Mouse (Mus musculus): ENCODE data around the gene Arhgap11a. TPM values are rescaled to one million over a fixed set of nuclear protein-coding genes. Genes with fewer than 3 reads are reported as not detected.

Arhgap11a gene
- polyA plus RNA-seq (2015; fragmentation: Nextera tagmentation; extraction: Ambion mirVana) = 7.9 and 12.1 TPM in 2 replicates

DNA sequence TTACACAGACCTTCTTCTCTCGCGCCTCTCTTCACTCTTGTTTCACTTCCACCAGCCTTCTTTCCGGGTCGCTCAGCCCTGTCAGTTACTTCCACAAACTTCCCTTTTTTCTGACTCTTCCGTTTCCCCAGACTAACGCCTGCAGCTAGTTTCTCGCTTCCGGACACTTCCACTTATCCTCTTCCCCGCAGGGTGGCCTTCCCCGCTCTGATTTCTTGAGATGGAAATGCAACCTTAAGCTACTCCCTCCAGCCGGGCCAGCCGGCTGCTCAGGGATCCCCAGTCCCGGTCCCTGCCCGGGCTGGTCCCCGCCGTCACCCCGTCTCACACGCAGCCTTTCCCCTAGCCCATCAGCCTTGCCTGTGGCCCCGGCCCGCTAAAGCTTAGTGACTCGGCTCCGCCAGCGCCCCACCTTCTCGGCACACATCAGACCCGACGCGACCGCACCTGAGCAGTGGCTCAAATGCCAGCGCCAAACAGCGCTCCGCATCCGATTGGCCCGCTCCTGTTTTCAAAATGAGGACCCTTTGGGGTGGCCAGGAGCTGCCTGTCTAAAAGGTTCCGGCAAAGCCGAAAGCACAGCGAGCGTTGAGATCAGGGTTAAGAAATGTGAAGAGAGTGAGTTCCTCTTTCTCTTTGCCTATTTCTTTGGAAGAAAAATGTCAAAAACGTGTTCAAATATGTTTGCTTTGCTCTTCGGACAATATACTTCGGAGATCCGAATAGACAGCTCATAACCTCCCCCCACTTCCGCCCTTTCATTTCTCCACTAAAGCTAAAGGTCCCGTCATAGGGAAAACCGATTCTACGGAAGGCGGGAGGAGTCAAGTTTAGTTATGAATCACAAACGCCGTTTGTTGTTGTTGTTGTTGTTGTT lies at the start of gene Arhgap11a:
TSS of gene Arhgap11a (minus strand) at position 417 of the 877 bp plus-strand sequence.
- peak; percentile 97 for ATAC-seq (ENCODE audit: low read depth)
- Histone ChIP-seq H3K4me2 (peak within 1 kb of the TSS; percentile 95), H3K4me3 (peak within 1 kb of the TSS; percentile 70), H3K9ac (peak within 1 kb of the TSS; percentile 70), H3K27me3 (0 out of 2 replicates have a peak, but pooled peaks cover 3% of the 10 kb centered on the region), H3K27ac (replicated peaks) (peak within 1 kb of the TSS; percentile 88), H3K36me3 (no peaks in the 10 kb centered on the region), H3K9me3 (no peaks in the 10 kb centered on the region), H3K4me1 (replicated peaks) (peaks cover 32% of the 10 kb centered on the region)
- WGBS = under 1% methylated on average over 48 of the region's 48 CpGs

DNA sequence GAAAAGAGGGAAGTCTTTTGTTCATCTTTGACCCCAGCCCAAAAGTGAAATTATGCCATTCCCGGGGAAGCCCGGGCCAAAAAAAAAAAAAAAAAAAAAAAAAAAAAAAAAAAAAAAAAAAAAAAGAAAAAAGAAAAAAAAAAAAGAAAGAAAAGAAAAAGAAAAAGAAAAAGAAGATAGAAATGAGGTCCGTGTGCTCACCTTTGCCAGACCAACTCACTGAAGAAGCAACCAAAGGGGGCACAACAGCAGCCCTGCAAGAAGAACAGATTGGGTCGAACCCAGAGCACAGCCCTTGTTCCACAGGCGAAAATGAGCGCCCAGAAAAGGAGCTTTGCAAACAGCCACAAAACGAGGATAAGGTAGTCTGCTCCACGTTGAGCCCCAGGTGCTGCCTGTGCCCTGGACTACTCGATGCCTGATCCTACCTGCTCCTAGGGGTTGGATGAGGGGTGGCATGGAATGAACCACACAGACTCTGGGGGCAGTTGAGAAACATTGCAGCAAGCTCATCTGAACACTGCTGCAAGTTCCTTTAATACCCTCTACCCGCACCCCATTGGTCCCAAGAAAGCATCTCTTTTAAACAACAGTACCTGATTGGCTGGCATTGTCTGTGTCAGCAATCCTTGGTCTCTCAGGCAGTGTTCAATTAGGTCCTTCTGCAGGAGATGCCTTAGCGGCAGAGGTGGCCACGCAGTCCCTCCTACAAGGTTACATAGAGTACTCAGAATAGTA lies 45.1 kb upstream of the Arhgap11a start:
- H3K36me3 ChIP-seq = no peaks in the 10 kb centered on the region
- H3K27ac ChIP-seq (replicated peaks) = no peak overlapping the region
- H3K9ac ChIP-seq = no peak overlapping the region
- H3K9me3 ChIP-seq = no peaks in the 10 kb centered on the region
- H3K4me2 ChIP-seq = no peak overlapping the region
- no peaks in the 10 kb centered on the region for H3K27me3 ChIP-seq
- H3K4me1 ChIP-seq (replicated peaks) = no peaks in the 10 kb centered on the region
- 85% methylated on average over 10 of the region's 12 CpGs for WGBS
- no peak for ATAC-seq (ENCODE audit: low read depth)
- H3K4me3 ChIP-seq = no peak overlapping the region

DNA sequence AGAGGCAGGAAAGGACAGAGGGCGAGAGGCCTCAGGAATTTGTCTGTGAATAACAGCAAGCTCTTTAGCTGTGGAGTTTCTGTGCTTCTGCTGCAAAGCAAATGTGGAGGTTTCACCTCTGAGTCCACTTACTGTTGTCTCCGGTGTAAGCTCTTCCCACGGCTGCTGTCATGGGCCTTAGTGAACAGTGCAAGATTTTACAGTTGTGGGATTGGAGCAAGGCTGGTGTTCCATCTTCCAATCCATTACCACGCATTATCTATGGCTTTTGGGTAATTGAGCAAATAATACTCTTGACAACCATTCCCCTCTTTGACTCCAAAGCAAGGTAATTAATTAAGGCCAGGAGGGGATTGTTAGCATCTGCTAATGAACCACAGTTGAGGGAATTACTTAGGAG lies 38.7 kb upstream of the Arhgap11a start:
- WGBS = 38% methylated on average over 4 of the region's 4 CpGs
- H3K27ac ChIP-seq (replicated peaks) = no peak overlapping the region
- peak; percentile 50; the same call in 1 of the 2 replicates for ATAC-seq (ENCODE audit: low read depth)

DNA sequence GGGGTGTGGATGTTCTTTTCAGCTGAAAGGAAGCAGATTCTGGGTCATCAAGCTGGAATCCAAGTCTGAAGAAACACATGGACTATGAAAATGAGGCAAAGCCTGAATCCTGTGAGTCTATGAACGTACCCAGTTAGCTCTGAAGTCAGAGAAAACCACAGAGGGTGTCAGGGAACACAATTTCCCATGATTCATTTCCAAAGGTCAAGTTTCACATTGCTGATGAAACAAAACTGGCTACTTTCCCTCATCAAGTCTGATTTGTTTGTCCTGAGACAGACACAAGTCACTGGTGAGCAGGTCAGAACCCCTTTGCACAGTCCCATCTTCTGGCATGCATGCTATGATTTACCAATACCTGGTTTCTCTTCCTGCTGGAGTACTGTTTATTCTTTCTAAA lies 37.6 kb upstream of the Arhgap11a start:
- H3K27me3 ChIP-seq = no peaks in the 10 kb centered on the region
- H3K4me3 ChIP-seq = no peak overlapping the region
- no peaks in the 10 kb centered on the region for H3K36me3 ChIP-seq
- no peaks in the 10 kb centered on the region for H3K9me3 ChIP-seq
- H3K9ac ChIP-seq = no peak overlapping the region
- no peak overlapping the region for H3K4me2 ChIP-seq
- H3K4me1 ChIP-seq (replicated peaks) = peaks cover 8% of the 10 kb centered on the region; the same call in 1 of the 2 replicates
- no peak for ATAC-seq (ENCODE audit: low read depth)
- H3K27ac ChIP-seq (replicated peaks) = no peak overlapping the region
- WGBS = 64% methylated on average over 1 of the region's 1 CpGs

More for the DNA sequence above, 38.7 kb upstream of the Arhgap11a start:
- no peak overlapping the region for H3K4me3 ChIP-seq
- H3K27me3 ChIP-seq = no peaks in the 10 kb centered on the region
- H3K9me3 ChIP-seq = no peaks in the 10 kb centered on the region
- H3K4me1 ChIP-seq (replicated peaks) = peaks cover 8% of the 10 kb centered on the region; the same call in 1 of the 2 replicates
- H3K36me3 ChIP-seq = no peaks in the 10 kb centered on the region
- H3K9ac ChIP-seq = no peak overlapping the region
- no peak overlapping the region for H3K4me2 ChIP-seq

DNA sequence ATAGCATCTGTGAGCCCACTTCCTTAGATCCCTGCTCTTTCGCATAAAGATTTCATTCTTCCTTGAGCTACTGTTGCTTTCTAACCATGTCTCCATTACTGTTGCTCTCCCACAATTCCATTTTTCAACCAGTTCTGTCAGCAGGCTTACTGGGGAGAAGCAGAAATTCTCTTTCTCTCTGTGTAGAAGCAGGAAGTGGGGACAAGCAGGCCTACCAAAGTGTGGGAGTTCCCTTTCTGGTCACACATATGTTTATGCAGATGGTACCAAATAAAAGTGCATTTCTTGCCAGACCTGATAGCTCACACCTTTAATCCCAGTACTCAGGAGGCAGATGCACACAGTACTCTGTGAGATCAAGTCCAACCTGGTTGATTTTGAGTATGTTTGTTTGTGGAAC lies 21.7 kb upstream of the Arhgap11a start:
- Histone ChIP-seq H3K27me3 (no peaks in the 10 kb centered on the region), H3K9ac (no peak overlapping the region), H3K36me3 (no peaks in the 10 kb centered on the region), H3K9me3 (no peaks in the 10 kb centered on the region), H3K4me2 (no peak overlapping the region), H3K27ac (replicated peaks) (no peak overlapping the region), H3K4me3 (no peak overlapping the region), H3K4me1 (replicated peaks) (no peaks in the 10 kb centered on the region)
- WGBS = 93% methylated on average over 1 of the region's 1 CpGs
- no peak for ATAC-seq (ENCODE audit: low read depth)

DNA sequence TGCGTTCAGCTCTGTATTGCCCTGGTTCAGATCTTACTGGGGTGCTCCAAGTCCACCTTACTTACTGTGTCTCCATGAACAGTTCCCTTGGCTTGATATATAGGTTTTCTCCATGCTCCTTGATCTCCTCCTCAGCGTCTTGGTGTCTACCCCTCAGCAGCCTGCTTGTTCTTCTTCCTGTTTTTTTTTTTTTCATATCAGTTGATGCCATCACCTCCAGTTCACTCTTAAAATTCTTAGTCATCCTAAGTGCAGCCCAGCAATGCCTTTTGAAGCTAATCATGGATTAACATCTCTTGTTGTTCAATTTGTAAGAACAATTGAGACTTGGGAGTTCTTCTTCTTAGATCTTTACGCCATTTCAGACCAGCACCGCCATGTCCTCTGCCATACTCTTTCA lies 19.9 kb upstream of the Arhgap11a start:
- Histone ChIP-seq H3K36me3 (no peaks in the 10 kb centered on the region), H3K9ac (no peak overlapping the region), H3K27me3 (no peaks in the 10 kb centered on the region), H3K9me3 (no peaks in the 10 kb centered on the region), H3K4me2 (no peak overlapping the region), H3K4me3 (no peak overlapping the region), H3K27ac (replicated peaks) (no peak overlapping the region), H3K4me1 (replicated peaks) (no peaks in the 10 kb centered on the region)
- 77% methylated on average over 4 of the region's 4 CpGs for WGBS
- no peak for ATAC-seq (ENCODE audit: low read depth)

DNA sequence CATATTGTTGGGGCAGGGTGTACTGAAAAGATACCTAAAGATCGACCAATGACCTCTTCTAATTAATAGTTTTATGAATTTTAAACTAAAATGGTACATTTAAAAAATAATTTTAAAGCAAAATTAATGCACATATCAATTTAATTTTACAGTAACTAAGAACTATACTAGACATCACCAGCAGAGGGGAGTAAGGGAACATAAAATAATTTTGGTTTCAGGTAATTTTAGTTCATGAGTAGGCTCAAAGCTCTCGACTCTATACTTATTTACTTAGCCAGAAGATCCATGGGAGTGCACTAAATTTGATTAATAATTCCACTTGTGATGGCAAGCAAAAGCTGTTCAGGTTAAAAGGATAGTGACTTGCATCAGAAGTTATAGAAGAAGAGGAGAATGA lies 17.7 kb upstream of the Arhgap11a start:
- WGBS = 51% methylated on average over 2 of the region's 2 CpGs

DNA sequence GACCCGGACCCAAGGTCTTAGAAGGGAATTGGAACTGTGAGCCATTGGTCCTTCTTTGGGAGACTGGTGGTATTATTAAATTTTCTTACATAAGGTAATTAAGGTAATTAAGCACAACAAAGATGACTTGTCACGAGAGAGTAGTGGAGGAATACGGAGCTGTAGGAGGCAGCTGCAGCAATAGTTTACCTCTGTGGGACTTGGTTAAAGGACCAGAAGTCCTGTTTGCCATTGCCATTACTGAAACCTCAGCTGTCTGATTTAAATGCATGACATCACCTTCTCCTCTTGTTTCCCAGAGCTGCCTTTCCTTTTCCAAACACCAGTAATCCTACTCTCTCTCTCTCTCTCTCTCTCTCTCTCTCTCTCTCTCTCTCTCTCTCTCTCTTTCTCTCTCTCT lies 680 bp upstream of the Arhgap11a start:
- H3K4me2 ChIP-seq = peak overlapping the region; percentile 95
- 0% methylated on average over 3 of the region's 3 CpGs for WGBS
- H3K9me3 ChIP-seq = no peaks in the 10 kb centered on the region
- 0 out of 2 replicates have a peak, but pooled peaks cover 3% of the 10 kb centered on the region for H3K27me3 ChIP-seq
- peak overlapping the region; percentile 70 for H3K9ac ChIP-seq
- peak overlapping the region; percentile 70 for H3K4me3 ChIP-seq
- H3K4me1 ChIP-seq (replicated peaks) = peaks cover 32% of the 10 kb centered on the region
- ATAC-seq (ENCODE audit: low read depth) = peak; percentile 83
- H3K36me3 ChIP-seq = no peaks in the 10 kb centered on the region
- peak overlapping the region; percentile 88 for H3K27ac ChIP-seq (replicated peaks)

More for the DNA sequence above, 17.7 kb upstream of the Arhgap11a start:
- no peaks in the 10 kb centered on the region for H3K27me3 ChIP-seq
- H3K27ac ChIP-seq (replicated peaks) = no peak overlapping the region
- H3K4me3 ChIP-seq = no peak overlapping the region
- H3K4me2 ChIP-seq = no peak overlapping the region
- ATAC-seq (ENCODE audit: low read depth) = no peak
- no peaks in the 10 kb centered on the region for H3K36me3 ChIP-seq
- no peak overlapping the region for H3K9ac ChIP-seq
- H3K9me3 ChIP-seq = no peaks in the 10 kb centered on the region
- H3K4me1 ChIP-seq (replicated peaks) = no peaks in the 10 kb centered on the region

DNA sequence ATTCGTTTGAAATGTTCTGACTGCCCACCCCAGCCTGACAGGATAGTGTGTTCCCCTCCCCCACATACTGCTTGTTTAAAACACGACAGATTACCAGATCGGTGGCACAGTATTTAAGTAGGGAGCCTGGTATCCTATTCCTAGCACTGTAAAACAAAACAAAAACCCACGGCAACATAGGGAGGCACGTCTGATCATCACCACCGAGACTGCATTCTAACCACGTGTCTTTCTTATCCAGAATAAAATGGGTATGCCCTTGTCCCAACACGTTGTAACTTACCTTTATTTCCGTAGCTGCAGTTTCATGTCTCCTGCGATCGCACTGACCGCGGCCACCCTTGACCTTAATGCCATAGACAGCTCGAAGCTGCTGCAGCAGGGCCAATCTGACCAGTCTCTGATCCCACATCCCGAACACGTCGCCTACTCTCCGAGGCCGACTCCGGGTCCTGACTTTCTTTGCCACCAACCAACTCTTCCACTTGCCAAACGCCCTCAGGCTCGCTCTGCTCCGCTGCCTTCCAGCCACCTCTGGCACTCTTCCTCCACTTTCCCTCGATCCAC lies 700 bp downstream of the Arhgap11a start:
- Histone ChIP-seq H3K4me2 (peak overlapping the region; percentile 95), H3K4me3 (peak overlapping the region; percentile 70), H3K27ac (replicated peaks) (no peak overlapping the region), H3K27me3 (0 out of 2 replicates have a peak, but pooled peaks cover 3% of the 10 kb centered on the region), H3K4me1 (replicated peaks) (peaks cover 32% of the 10 kb centered on the region), H3K36me3 (no peaks in the 10 kb centered on the region), H3K9me3 (no peaks in the 10 kb centered on the region), H3K9ac (peak overlapping the region; percentile 70)
- 0 out of 2 replicates have a peak, but pooled peaks have one; percentile 5 for ATAC-seq (ENCODE audit: low read depth)
- WGBS = under 1% methylated on average over 24 of the region's 24 CpGs

DNA sequence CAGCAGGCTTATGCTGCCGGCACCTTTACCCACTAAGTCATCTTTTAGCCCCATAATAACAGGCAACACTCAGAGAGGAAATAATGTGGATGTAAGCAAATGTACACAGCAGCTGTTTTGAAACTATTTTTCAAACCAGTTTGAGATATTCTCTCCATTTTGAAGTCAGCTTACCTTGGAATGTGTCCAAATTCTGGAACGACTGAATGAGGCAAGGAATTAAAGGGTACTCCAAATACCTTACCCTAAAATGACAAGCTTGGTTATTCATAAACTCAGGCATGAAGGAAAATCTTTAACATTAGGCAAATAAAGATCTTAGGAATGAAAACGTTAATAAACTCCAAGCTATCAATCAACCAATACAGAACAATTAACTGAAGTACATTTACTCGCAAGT lies 3.4 kb downstream of the Arhgap11a start:
- H3K36me3 ChIP-seq = peaks cover 6% of the 10 kb centered on the region; the same call in 1 of the 2 replicates
- no peak overlapping the region for H3K9ac ChIP-seq
- WGBS = 85% methylated on average over 4 of the region's 4 CpGs
- no peak overlapping the region for H3K4me2 ChIP-seq
- no peak overlapping the region for H3K4me3 ChIP-seq
- peaks cover 32% of the 10 kb centered on the region for H3K4me1 ChIP-seq (replicated peaks)
- H3K9me3 ChIP-seq = no peaks in the 10 kb centered on the region
- no peak for ATAC-seq (ENCODE audit: low read depth)
- no peak overlapping the region for H3K27ac ChIP-seq (replicated peaks)
- no peaks in the 10 kb centered on the region for H3K27me3 ChIP-seq

DNA sequence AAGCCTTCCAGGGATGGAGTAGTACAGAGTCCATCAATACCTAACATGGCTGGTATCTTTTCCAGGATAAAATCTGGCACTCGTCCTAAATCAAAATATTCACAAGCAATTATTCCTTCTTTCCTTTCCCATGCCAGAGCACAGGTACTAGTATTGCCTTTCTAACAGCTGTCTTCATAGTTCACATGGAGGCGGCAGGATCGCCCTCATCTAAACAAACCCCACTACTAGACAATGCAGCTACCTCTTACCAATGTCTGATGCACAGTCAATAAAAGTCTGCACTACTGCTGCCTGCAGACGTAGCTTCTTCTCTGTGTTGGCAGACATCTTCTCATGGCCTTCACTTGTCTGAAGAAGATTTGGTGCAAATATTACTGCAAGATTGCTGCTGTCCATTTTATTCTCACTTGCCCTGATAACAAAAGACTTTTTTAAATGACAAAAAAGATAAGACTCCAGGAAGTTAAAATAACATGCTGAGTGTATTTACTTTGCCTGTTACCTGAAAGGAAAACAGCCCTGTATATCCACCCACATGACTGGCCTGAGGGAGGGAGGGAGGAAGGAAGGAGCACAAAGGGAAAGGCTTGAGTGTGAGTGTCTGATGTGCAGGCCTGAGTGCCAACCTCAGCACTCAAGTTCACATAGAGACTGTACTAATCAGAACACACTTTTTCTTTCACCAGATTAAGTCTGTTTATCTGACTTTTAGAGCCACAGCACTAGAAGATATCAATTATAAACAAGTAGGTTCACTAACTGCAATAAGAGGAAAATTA lies 6.6 kb downstream of the Arhgap11a start:
- Histone ChIP-seq H3K4me2 (no peak overlapping the region), H3K4me1 (replicated peaks) (peaks cover 10% of the 10 kb centered on the region), H3K9ac (no peak overlapping the region), H3K27me3 (no peaks in the 10 kb centered on the region), H3K36me3 (peaks cover 10% of the 10 kb centered on the region), H3K27ac (replicated peaks) (no peak overlapping the region), H3K9me3 (no peaks in the 10 kb centered on the region), H3K4me3 (no peak overlapping the region)
- ATAC-seq (ENCODE audit: low read depth) = no peak
- WGBS = 92% methylated on average over 4 of the region's 4 CpGs

Data from neural tube, embryonic 13.5 days (tissue).